Mouse (Mus musculus) adipose tissue, adult 10 weeks (tissue): Measurements from ENCODE around the gene Gm3685. TPM values are rescaled to one million over a fixed set of nuclear protein-coding genes. Genes with fewer than 3 reads are reported as not detected.

ENCODE experiments used
- polyA plus RNA-seq: library from polyadenylated mRNA; stranded (reverse); fragments of 350-450 nt; fragmentation: Illumina TruSeq; extraction: RNeasy Lipid Tissue Mini Kit (QIAGEN cat#74804); gene quantifications from one replicate; pipeline ENCODE4 v1.2.3, GENCODE M21; 2014; ENCODE audit warnings: low read depth, low replicate concordance

Gene Gm3685
- not detected for polyA plus RNA-seq

DNA sequence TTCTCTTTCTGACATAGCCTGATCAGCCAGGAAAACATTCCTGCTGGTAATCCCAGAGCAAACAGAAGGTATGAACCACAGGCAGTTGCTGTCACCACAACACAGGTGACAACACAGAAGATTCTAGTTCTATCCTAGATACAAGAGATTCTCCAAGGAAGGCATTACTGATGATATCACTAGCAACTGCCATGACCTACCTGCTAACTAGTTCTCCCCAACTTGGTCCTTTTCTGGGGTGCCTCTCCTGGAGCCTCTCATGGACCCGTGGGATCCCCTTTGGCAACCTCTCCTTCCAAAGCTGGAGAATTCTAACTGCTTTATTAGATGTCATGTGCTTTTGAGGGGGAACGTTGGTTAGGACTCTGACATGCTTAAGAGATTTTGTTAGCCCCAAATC, at the start of gene Gm3685:
TSS of gene Gm3685 (minus strand) at position 101 of the 400 bp plus-strand sequence.

DNA sequence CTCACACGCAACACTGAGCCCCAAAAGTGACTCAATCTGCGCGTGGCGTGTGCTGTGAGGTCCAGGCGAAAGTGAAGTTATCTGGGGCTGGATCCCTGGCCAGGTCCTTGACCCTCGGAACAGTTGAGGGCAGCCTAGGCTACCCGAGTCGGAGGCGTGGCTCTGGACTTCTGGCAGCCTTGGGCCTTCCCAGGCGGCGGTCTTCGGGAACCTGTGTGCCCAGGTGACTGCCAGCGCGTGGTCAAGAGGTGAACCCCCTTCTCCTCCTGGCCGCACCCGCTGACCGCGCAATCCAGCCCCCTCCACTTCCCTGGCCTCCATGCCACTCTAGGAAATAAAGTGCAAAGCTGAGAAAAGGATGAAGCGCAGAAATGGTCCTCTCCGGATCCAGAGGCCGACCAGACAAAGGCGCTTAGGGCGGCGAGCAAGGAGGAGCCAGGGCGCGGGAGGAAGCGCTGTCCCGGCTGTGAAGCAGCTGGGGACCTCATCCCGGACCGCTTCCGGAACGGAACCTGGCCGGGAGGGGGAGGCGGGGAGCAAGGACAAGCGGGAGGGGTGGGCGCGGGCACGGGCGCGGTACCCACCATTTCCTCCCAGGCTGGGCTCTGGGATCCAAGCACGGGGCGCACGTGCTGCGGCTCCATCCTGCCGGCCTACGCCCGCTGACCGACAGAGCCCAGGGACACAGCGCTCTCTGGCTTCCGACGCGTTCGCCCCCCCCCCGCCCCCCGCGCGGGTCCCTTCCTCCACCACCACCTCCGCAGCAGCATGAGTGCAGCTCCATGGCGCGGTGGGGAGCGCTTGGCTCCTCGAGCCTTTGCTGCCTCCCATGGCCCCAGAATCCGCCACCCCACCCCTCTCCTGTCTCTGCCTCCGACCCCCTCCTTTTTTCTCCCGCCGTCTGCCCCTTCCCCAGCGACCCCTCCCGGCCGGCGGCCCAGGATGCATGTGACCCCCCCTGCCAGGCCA, 17.7 kb downstream of the Gm3685 start, which contains the start of gene Gm10406:
TSS of gene Gm10406 (minus strand) at position 669 of the 969 bp plus-strand sequence.

Other genes with a start within 250 kb of the Gm3685 start
- gene Gm3642, start 204.7 kb downstream of the Gm3685 start, polyA plus RNA-seq = not detected
- gene Gm3667, start 155.0 kb downstream of the Gm3685 start, polyA plus RNA-seq = 1.1 TPM
- not detected for gene Gm6356, start 71.2 kb downstream of the Gm3685 start, polyA plus RNA-seq
- not detected for gene Gm10406, start 17.5 kb downstream of the Gm3685 start, polyA plus RNA-seq
- 1.7 TPM for gene Gm3696, start 55.7 kb upstream of the Gm3685 start, polyA plus RNA-seq
- gene Gm6676, start 80.4 kb upstream of the Gm3685 start, polyA plus RNA-seq = not detected
- 1.8 TPM for gene Gm3512, start 129.6 kb upstream of the Gm3685 start, polyA plus RNA-seq
- not detected for gene Gm16434, start 149.6 kb upstream of the Gm3685 start, polyA plus RNA-seq
- gene Gm3727, start 219.7 kb upstream of the Gm3685 start, polyA plus RNA-seq = not detected